Mouse (Mus musculus) gastrocnemius, postnatal 14 days (tissue): ENCODE measurements around the gene Snx20. TPM values are rescaled to one million over a fixed set of nuclear protein-coding genes. Genes with fewer than 3 reads are reported as not detected.
A peak's percentile ranks its signal among the peaks of the same experiment; 100 is the strongest.

ENCODE experiments used
- DNase-seq: peaks from one replicate; pipeline ENCODE4 v3.0.0; 2021; ENCODE audit warnings: mixed read lengths
- intact Hi-C: fragments of 180-260 bp; cut with DNase I; formaldehyde crosslinking; loops from one replicate; pipeline ENCODE4 v1.15.1; 2025; ENCODE audit warnings: low total_unique reads
- total RNA-seq, 2 experiments: library from RNA; stranded (reverse); gene quantifications; 2 replicates each; pipeline ENCODE4 v1.2.3; 2021

Snx20 gene
- total RNA-seq, 2 experiments from 2014 or later: 0.23 to 0.40 TPM

GRCm38 (mm10) chr8:88646837-88647778 lies 11.2 kb upstream of the Snx20 start, which contains the start of gene Nod2:
Gene Nod2, plus strand, starts transcription at chr8:88647315.
- intact Hi-C loops: no loop called here
- peak; percentile 81 for DNase-seq

GRCm38 (mm10) chr8:88642734-88643564 lies 7.0 kb upstream of the Snx20 start:
- DNase-seq: no peak
- intact Hi-C loops: no loop called here

GRCm38 (mm10) chr8:88638908-88639307 lies 3.0 kb upstream of the Snx20 start:
- intact Hi-C loops: no loop called here
- DNase-seq: no peak

GRCm38 (mm10) chr8:88637092-88638000 lies 1.4 kb upstream of the Snx20 start:
- DNase-seq: no peak

GRCm38 (mm10) chr8:88633343-88633765 lies 2.6 kb downstream of the Snx20 start:
- no peak for DNase-seq
- intact Hi-C loops: loop anchor here (5.0 kb wide), 1 partner anchor 69 kb away; no protein-coding TSS in a partner anchor

More at GRCm38 (mm10) chr8:88637092-88638000, 1.4 kb upstream of the Snx20 start:
- intact Hi-C loops: no loop called here

- intact Hi-C loops: loop anchor here (5.0 kb wide), 1 partner anchor 71 kb away; no protein-coding TSS in a partner anchor
- DNase-seq: no peak
Measured at GRCm38 (mm10) chr8:88631081-88631480, 4.8 kb downstream of the Snx20 start.

- intact Hi-C loops: loop anchor here (5.0 kb wide), 1 partner anchor 72 kb away; no protein-coding TSS in a partner anchor
- no peak for DNase-seq
Measured at GRCm38 (mm10) chr8:88630225-88630624, 5.7 kb downstream of the Snx20 start.

GRCm38 (mm10) chr8:88628001-88628774 lies 7.7 kb downstream of the Snx20 start:
- DNase-seq: no peak
- intact Hi-C loops: loop anchor here (10.0 kb wide), 1 partner anchor 363 kb away; no protein-coding TSS in a partner anchor

- peak; percentile 79 for DNase-seq
- intact Hi-C loops: loop anchor here (10.0 kb wide), 1 partner anchor 363 kb away; no protein-coding TSS in a partner anchor
Measured at GRCm38 (mm10) chr8:88627265-88627991, 8.5 kb downstream of the Snx20 start.

GRCm38 (mm10) chr8:88626940-88627264 lies 9.0 kb downstream of the Snx20 start:
- DNase-seq: no peak
- intact Hi-C loops: loop anchor here (10.0 kb wide), 1 partner anchor 362 kb away; no protein-coding TSS in a partner anchor

- intact Hi-C loops: loop anchor here (10.0 kb wide), 1 partner anchor 362 kb away; no protein-coding TSS in a partner anchor
- no peak for DNase-seq
Measured at GRCm38 (mm10) chr8:88626433-88626832, 9.5 kb downstream of the Snx20 start.

- intact Hi-C loops: loop anchor here (5.0 to 10.0 kb wide), 2 partner anchors 262 to 359 kb away; partner anchors contain the start of gene Brd7
- DNase-seq: no peak
Measured at GRCm38 (mm10) chr8:88624276-88624675, 11.7 kb downstream of the Snx20 start.

- no peak for DNase-seq
- intact Hi-C loops: loop anchor here (5.0 to 10.0 kb wide), 2 partner anchors 261 to 359 kb away; partner anchors contain the start of gene Brd7
Measured at GRCm38 (mm10) chr8:88623351-88623750, 12.6 kb downstream of the Snx20 start.

GRCm38 (mm10) chr8:88621408-88621807 lies 14.5 kb downstream of the Snx20 start:
- intact Hi-C loops: loop anchor here (5.0 to 10.0 kb wide), 2 partner anchors 259 to 357 kb away; partner anchors contain the start of gene Brd7
- peak; percentile 60 for DNase-seq

GRCm38 (mm10) chr8:88620931-88621330 lies 15.0 kb downstream of the Snx20 start:
- DNase-seq: no peak
- intact Hi-C loops: loop anchor here (5.0 to 10.0 kb wide), 2 partner anchors 259 to 356 kb away; partner anchors contain the start of gene Brd7

- intact Hi-C loops: loop anchor here (10.0 kb wide), 1 partner anchor 165 kb away; no protein-coding TSS in a partner anchor
- DNase-seq: no peak
Measured at GRCm38 (mm10) chr8:88619513-88619912, 16.4 kb downstream of the Snx20 start.

GRCm38 (mm10) chr8:88618612-88619011 lies 17.3 kb downstream of the Snx20 start:
- intact Hi-C loops: loop anchor here (10.0 kb wide), 1 partner anchor 164 kb away; no protein-coding TSS in a partner anchor
- no peak for DNase-seq
